Mouse (Mus musculus) left cerebral cortex, postnatal 4 days (tissue): ENCODE measurements around the gene Aak1. TPM values are rescaled to one million over a fixed set of nuclear protein-coding genes. Genes with fewer than 3 reads are reported as not detected.
"Not testable (repeated sequence)": the region's sequence is repeated elsewhere in the genome, so short reads cannot be mapped to it uniquely, and the experiment has no call there.

Source experiments
- DNase-seq: peaks from one replicate; pipeline ENCODE4 v3.0.0-alpha.2; 2022
- intact Hi-C: fragments of 180-260 bp; cut with DNase I; formaldehyde crosslinking; loops from one replicate; pipeline ENCODE4 v1.15.1; 2025
- total RNA-seq, 2 experiments: library from RNA; stranded (reverse); gene quantifications; 2 replicates each; pipeline ENCODE4 v1.2.3; 2021

Aak1 gene
- total RNA-seq, 2 experiments from 2014 or later, result 165 to 166 TPM

DNA sequence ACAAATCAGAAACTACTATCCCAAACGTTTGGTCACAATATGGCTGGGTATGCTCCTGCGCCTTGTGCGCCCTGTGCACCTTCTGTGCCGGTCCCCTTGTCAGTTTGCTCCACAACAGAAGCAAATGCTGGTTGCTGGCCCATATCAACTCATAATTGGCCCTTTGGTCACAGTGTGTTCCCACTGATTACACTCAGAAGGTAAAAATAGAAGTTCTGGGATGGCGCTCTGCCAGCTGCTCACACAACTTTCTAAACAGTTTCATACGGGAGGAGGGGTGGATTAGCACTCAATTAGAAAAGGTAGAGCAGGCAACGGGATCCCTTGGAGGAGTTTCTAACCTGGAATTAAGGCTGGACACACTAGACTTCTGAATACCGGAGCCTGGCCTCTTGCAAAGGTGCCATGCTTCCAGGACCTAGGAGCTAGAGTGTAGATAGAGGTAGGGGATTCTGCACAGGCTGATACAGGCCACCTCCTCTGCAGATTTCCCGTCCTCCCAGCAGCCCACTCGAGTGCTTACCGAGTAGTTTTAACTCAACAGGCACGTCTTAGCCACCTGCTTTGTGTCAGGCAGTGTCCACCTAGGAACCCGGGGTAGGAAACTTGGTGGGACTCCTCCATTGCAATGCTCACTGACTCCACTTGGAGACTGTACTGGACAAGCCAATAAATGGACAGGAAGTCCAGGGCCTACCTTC, 16.4 kb upstream of the Aak1 start:
- no peak for DNase-seq
- intact Hi-C loops, result no loop called here

DNA sequence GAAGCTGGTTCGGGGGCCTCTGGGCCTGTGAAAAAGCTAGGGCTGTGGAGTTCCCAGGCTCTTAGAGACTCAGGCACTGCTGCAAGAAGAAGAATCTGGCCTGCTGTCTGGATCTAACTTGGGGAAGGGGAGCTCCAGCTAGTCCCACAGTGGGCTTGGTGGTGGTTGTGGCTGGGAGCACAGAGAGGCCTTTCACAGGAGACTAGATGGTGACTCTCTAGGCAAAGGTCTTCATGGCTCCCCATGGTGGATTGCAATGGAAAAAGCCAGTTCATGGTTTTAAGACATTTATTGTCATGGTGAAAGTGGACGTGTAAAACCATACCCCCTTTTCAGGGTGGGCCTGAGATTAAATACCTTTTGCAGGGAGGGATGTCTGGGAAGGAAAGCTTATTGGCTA, 10.2 kb upstream of the Aak1 start:
- intact Hi-C loops, result no loop called here
- no peak for DNase-seq

DNA sequence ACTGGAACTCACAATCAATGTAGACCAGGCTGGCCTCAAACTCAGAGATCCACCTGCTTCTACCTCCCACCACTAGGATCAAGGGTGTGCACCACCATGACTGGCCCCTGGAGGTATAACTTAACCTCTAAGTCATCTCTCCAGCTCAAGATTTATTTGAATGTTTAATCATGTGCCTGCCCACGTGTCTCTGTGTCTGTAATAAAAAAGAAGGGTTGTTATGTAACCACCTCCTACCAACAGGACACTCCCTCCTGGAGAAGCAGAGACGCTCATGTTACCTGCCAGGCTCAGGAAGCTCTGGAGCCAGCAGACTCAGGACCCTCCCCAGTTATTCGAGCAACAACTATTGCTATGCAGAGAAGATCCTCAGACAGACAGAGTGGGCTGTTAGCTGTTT, 7.4 kb upstream of the Aak1 start:
- DNase-seq, result no peak
- intact Hi-C loops, result loop anchor here (10.0 kb wide), 1 partner anchor 153 kb away; no protein-coding TSS in a partner anchor

DNA sequence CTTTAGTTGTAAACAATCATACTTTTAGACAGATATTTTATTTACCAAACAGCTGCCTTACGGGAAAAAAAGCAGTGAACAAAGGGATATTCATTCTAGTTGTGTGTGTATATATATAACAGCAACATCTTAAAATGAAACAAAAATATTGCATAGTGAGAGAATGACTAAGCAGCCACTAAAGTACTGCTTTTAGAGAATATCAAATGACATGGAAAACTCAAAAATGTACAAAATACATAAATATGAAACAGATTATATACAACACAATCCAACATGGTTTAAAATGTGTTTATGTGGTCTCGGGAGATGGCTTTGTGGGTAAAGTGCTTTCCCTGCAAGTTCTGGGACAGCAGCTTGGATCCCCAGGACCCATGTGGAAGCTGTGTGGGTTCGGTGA, 5.7 kb upstream of the Aak1 start:
- intact Hi-C loops, result loop anchor here (10.0 kb wide), 1 partner anchor 151 kb away; no protein-coding TSS in a partner anchor

DNA sequence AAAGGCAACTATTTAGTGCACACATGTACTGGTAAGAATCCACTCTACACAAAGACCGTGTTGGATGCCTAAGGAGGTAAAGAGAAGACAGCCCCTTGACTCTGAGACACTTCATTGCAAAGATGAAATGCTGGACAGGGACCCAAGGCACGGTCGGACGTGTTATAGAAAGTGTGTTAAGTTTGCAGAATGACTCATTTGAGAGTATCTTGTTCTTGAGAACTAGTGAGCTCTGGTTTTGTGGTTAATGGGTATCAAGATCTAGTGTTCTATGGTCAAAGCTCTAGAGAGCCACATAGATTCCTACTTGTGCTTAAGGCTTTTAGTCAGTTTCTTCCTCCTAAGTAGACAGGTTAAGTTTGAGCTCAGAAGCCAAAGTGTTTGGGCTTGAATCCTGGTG, 2.9 kb upstream of the Aak1 start:
- intact Hi-C loops, result loop anchor here (10.0 kb wide), 1 partner anchor 148 kb away; no protein-coding TSS in a partner anchor
- DNase-seq, result no peak

More for the DNA sequence above, 5.7 kb upstream of the Aak1 start:
- DNase-seq, result no peak

DNA sequence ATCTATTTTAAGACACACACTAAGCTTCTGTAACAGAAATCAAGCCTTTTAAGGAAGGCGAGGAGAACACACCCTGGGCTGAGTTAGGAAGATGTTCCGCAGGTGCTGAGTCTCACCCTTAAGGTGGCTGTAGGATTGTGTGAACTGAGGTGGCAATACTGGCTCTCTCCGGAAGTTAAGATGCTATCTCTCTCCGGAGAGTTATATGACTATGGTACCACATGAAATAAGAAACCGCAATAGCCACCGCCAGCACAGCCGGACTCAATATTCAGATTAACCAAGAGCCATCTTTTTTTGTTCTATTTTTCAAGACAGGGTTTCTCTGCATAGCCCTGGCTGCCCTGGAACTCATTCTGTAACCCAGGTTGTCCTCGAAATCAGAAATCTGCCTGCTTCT, 1.5 kb upstream of the Aak1 start:
- DNase-seq, result no peak
- intact Hi-C loops, result loop anchor here (2.0 to 10.0 kb wide), 2 partner anchors 29 to 147 kb away; no protein-coding TSS in a partner anchor

DNA sequence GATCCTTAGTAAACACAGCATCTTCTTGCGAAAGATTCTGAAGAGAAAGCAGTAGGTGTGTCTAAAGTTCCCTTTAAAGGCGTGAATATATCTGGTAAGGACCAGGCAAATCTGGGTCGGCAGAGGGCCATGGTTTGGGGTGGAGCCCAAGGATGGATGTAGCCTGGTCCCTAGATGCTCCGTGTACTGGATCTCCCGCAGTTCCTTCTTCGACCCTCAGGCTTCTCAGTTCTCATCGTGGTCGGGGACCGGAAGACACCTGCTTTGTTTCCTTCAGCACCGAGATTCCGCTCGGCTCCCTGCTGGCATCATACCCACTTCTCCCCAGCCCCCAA, 770 bp upstream of the Aak1 start:
- DNase-seq, result no peak
- intact Hi-C loops, result loop anchor here (2.0 to 10.0 kb wide), 2 partner anchors 30 to 146 kb away; no protein-coding TSS in a partner anchor

DNA sequence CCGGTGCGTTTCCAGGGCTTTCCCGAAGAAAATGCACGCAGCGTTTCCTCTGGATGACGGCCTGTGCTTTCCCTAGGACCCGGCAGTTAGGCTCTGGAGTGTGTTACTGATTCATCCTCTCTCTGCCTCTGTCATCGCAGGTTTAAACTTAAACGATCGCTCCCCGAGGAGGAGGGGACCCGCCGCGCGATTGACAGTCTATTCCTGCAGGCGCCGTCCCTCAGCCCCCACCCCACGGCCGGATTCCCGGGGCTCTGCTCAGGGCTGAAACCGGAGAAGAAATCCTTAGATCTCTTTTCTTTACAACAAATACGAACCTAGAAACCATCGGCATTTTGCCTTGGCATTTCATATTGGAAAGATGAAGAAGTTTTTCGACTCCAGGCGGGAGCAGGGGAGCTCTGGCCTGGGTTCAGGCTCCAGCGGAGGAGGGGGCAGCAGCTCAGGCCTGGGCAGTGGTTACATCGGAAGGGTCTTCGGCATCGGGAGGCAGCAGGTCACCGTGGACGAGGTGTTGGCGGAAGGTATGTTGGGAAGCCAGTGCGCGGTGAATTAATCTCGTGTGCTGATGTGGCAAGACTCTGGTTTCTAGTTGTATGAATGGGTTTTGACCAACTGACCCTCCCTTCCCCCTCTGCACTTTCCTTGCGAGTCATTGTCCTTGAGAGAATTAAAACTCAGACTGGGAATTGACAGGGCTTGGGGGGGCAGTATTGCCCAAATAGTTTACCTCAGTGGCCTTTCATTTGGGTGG, 552 bp downstream of the Aak1 start:
- peak; percentile 44 for DNase-seq
- intact Hi-C loops, result loop anchor here (2.0 to 10.0 kb wide), 2 partner anchors 31 to 145 kb away; no protein-coding TSS in a partner anchor

DNA sequence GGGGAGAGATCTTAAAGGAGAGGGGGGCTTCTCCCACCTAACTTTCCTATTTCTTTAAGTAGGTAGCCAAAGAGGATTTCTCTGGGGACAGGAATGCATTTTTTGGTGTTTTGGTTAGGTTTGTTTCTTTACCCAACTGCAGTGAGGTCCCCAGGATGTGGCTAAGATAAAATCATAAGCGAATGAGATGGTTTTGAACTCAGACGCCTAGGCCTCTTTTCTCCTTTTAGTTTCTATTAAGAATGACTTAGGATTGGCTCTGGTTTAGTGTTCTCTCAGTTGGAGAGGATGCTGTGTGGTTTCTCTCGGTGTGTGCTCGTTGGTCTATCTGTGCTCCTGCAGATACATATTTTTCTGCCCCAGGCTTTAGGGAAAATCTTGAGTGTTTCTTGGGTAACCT, 1.3 kb downstream of the Aak1 start:
- intact Hi-C loops, result no loop called here
- no peak for DNase-seq

DNA sequence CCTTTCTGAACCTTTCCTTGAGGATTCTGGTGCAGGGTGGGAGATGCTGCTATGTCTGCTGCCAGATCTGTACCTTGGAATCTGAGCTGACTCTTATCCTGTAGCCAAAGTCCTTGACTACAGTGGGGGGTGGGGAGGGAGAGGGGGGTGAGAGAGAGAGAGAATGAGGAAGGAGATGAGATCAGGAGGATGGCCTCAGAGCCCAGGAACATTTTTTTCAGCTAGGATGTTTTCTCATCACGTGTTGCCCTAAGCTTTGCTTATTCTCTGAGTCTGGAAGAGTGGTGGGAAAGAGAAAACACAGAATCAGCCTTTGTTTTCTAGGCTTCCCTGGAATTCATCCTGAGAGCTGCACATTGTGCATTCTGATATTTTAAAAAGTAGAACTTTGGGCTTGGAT, 2.2 kb downstream of the Aak1 start:
- intact Hi-C loops, result no loop called here
- DNase-seq, result no peak

DNA sequence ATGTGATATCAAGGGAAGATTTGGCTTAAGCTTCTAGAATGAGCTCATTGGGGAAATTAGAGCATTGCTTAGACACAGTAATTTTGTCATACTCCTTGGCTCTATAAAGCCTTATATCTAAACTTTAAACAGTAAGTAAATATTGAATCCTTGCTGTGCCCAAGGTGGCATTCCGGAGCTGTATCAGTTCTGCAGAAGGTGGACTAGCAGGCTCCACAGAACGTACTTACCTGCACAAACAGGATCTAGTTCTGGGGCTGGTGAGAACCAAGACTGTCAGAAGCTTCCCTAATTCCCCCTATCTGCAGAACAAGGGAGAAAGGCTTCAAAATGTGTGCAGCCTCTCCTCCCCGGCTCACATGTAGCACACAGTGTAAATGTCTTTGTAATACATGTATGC, 4.6 kb downstream of the Aak1 start:
- intact Hi-C loops, result no loop called here
- DNase-seq, result no peak

DNA sequence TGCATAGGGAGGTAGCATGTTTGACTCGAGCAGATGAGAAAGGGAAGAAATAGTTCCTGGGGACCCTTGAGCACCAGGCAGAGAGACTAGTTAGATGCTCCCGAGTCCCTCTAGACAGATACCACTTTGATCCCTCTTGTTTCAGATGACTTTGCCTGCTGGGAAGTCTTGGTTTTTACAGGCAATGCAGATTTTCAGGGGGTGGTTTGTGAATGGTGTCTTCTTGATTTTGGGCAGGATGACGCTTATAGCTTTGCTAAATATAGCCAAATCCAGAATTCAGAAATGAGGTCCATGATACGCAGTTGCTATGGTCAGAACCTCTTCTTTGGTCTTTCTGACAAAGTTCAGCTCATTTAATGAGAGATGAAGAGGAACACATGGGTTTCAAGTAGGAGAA, 5.6 kb downstream of the Aak1 start:
- intact Hi-C loops, result no loop called here
- no peak for DNase-seq

DNA sequence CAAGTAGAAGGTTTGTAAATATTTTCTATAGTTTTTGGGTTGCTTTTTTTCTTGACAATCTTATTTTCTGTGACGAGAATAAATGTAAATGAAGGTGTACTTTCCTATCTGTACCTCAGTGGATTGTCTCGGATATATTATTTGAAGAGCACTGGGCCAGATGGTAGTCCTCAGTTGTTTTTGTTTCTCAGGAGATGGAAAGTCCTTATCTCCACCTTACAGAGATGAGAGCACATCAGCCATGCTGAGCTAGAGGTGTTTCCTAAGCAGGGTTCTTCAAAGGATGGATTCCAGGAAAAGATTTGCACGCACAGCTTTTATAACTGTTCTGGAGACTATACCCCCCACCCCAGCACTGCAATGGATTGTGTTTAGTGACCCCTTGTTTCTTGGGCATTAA, 9.3 kb downstream of the Aak1 start:
- intact Hi-C loops, result no loop called here

DNA sequence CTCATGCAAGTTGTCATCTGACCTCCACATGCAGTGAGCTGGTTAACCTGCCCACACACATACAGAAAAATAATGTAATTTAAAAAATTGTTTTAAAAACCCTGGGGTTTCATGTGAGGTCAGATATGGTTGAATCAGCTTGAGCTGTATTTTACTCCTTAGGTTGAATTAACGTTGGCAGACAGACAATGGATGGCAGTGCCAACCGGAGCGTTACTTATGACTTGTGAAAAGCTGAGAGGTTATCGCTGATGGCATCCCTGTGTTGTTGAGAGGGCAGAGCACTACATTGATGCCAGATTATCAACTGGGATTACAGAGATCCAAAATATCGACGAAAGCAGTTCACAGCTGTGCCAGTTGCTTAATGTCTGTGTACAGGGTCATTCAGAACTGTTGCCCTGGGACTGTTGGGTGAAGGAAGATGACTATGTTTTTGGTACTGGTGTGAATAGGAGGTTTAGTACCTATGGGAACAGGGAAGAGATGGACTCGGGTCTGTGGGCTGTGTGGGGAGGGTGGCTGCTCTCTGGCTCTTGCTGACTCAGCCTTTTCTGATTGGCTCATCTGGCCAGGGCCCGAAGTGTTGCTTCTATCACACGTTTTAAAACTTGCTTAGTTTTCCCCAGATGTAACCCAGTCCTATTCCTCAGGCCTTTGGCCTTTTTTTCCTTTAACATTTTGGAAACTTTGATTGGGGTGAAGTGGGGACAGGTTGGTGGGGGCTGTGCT, 11.6 kb downstream of the Aak1 start:
- intact Hi-C loops, result no loop called here
- no peak for DNase-seq

More for the DNA sequence above, 9.3 kb downstream of the Aak1 start:
- DNase-seq, result no peak

DNA sequence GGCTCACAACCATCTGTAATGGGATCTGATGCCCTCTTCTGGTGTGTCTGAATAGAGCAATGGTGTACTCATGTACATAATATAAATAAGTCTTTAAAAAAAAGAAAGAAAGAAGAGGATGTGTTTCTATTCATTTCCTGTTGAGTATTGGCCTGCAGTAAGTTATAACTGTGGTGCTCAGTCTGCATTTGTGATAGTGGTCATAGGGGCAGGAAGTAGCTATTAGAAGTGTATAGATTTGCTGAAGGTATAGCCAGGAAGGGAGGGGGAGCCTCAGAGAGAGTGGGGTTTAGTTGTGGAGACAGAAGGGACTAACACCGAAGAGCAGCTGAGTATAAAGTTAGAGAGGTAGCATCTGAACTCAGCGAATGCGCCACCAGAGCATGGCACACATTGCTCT, 15.0 kb downstream of the Aak1 start:
- intact Hi-C loops, result no loop called here
- DNase-seq, result no peak

DNA sequence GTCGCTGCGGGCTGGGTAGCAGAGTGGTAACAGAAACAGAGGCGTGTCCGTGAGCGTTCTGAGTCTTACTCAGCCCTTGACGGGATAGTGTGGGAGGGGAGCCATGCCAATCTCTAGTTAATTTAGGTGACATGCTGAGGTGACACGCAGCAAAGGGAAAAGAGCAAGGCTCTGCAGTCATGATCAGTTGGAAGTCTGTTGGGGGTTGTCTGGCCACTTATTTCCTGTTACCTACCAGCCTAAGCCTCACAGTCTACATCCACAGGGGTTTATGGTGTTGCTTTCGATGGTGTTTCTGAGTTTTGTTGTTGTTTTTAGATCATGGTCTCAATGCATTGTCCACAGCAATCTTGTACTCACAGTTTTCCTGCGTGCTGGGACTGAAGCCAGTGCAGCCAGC, 21.0 kb downstream of the Aak1 start:
- intact Hi-C loops, result no loop called here
- no peak for DNase-seq

DNA sequence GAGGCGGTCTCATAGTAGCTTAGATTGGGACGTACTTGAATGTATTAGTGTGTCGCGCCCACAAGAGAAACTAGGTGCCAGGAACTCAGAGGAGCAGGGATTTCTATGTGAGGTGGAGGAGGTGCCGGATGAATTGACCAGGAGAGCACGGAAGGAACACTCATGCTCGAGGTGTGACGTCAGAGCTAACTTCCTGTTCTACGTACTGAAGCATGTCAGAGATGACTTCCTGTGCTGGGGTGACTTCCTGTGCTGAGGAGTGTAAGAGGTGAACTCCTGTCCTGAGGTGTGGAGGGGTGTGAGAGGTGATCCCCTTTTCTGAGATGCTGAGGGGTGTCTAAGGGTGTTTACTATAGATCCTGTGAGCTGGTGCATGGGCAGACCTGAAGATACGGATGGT, 22.5 kb downstream of the Aak1 start:
- no peak for DNase-seq
- intact Hi-C loops, result no loop called here

DNA sequence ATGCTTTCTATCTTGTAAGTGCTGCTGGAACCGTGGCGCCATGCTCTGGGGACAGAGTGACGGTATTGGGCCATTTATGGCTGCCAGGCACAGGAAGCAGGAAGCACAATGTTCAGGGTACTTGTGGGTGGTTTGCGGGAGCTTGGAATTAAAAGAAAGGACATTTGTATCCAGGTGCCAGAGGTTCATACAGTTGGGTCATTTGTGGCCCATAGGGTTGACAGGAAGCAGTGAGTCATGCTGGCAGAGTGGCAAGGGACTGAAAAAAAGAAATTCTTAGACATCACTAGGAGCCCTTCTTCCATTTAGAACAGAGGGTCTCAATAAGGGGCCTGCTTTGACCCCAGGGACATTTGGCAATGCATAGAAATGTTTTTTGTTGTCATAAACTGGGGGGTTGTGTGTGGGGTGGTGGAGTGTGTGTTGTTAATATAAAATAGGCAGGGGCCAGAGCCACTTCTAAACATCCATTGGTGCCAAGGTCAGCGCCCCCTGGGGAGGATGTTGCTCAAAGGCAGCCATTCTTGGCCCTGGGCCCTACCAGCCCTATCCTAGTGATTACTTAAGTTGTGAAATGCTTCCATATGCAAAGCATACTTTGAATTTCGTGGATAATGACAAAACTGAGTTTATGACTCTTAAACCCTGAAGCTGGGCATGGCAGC, 25.5 kb downstream of the Aak1 start:
- intact Hi-C loops, result no loop called here
- peak; percentile 41 for DNase-seq

DNA sequence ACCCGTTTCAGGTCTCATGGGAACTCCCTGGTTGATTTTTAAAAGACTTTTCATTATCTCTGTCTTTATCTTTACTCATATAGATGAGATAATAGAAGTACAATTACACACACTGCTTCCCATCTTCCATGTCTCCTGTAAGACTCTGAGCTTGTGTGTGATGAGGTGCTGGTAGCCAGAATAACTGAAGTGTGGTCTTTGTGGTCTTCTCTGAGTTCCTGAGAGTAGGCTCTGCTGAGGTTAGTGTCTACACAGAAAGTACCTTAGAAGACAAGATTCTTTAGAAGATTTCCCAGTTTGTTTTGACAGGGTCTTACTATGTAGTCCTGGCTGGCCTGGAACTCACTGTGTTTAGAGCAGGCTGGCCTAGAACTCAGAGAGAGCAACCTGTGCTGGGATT, 27.1 kb downstream of the Aak1 start:
- intact Hi-C loops, result no loop called here
- no peak for DNase-seq

DNA sequence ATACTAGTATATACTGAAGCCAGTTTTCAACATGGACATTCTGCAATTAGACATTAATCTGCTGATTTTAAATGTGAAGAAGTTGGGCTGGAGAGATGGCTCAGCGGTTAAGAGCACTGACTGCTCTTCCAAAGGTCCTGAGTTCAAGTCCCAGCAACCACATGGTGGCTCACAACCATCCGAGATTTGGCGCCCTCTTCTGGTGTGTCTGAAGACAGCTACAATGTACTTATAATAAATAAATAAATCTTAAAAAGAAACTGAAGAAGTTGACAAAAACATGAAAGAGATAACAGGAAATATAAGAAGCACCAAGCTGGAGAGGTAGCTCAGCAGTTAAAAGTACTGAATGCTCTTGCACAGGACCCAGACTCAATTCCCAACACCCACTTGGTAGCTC, 29.3 kb downstream of the Aak1 start:
- intact Hi-C loops, DNase-seq: not testable (repeated sequence)

DNA sequence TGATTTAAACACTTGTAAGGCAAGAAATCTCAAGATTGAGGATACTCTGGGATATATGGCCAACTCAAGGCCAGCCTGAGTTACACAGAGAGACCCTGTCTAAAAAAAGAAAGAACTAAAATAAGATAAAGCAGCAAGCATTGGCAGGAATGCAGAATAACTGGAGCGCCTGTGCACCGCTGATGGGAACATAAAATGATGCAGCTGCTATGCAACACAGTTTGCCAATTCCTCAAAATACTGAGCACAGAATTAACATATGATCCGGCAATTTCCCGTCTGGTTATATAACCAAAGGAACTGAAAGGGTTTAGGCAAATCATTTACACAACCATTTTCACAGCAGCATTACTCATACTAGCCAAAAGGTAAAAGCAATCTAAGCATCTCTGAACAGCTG, 30.0 kb downstream of the Aak1 start:
- intact Hi-C loops, result no loop called here
- no peak for DNase-seq
